Mouse (Mus musculus): ENCODE measurements around the gene Mapkapk5.

DNA sequence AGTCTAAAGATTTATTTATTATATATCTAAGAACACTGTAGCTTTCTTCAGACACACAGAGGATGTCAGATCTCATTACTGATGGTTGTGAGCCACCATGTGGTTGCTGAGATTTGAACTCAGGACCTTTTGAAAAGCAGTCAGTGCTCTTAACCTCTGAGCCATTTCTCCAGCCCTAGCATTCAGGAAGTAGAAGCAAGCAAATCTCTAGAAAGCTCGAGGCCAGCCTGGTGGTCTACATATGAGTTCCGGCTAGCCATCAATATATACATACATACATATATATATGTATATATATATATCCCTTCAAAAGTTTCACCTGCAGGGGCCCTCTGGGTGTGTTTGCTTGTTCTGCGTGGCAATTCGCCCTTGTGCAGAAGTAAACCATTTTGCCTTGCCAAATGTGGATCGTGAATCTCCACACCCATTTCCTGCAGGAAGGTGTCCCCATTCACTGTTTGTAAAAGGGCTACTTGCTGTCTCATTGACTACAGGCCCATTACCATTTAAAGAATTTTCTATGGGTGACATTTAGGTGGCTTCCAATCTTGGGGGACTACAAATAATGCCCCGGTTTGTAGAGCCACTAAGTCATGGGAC, 49.1 kb upstream of the Mapkapk5 start:
- TF ChIP-seq CTCF (IDR thresholded peaks at IDR 0.05; ENCODE audit: low read depth, low read length) (no peak), GATA1 (IDR thresholded peaks at IDR 0.05; ENCODE audit: borderline replicate concordance, low read length) (no peak), TAL1 (conservative IDR thresholded peaks at IDR 0.05; ENCODE audit: low read depth, low read length) (no peak), GATA2 (IDR thresholded peaks at IDR 0.05; ENCODE audit: borderline replicate concordance, low read depth, low read length) (no peak), POLR2AphosphoS5 (IDR thresholded peaks at IDR 0.05; ENCODE audit: insufficient replicate concordance, low read depth, low read length) (no peak)
